Mouse (Mus musculus) lung, adult 2 months (tissue): ENCODE results near the gene Erh. TPM values are rescaled to one million over a fixed set of nuclear protein-coding genes. Genes with fewer than 3 reads are reported as not detected.
A peak's percentile ranks its signal among the peaks of the same experiment; 100 is the strongest.

Experiments used
- DNase-seq: peaks from one replicate; pipeline ENCODE4 v3.0.0; 2022
- H3K4me1 ChIP-seq: fragments of 200-500 bp; 2 replicates; pipeline ENCODE4 v1.6.1; 2011; ENCODE audit warnings: low read length; ENCODE audit not compliant: control insufficient read depth, insufficient read depth
- H3K4me3 ChIP-seq: fragments of 200-500 bp; replicated peaks from 2 replicates; pipeline ENCODE3; 2011; ENCODE audit warnings: low read depth, mild to moderate bottlenecking, control low read depth, low read length; ENCODE audit errors: extremely low read depth
- CTCF ChIP-seq: fragments of 200-500 bp; IDR thresholded peaks from 2 replicates; pipeline ENCODE4 v1.5.1; 2011; ENCODE audit warnings: mild to moderate bottlenecking, low read length, control low read depth; ENCODE audit not compliant: insufficient read depth
- POLR2A ChIP-seq: fragments of 200-500 bp; IDR thresholded peaks from 2 replicates; pipeline ENCODE4 v1.6.1; 2011; ENCODE audit warnings: low read depth, mild to moderate bottlenecking, control low read depth, low read length, borderline replicate concordance; ENCODE audit errors: extremely low read depth
- WGBS: fragments of 180-500 bp; shearing (Covaris S2); methylation state at CpG from one replicate; pipeline ENCODE4 v1.1.7; 2018; 5-methylcytosine and 5-hydroxymethylcytosine counted together
- polyA plus RNA-seq: library from polyadenylated mRNA; depleted of rRNA; stranded (reverse); fragments of >200 nt; gene quantifications from 2 replicates; pipeline ENCODE4 v1.2.3, GENCODE M21; 2012; rRNA removed

The Erh gene
- 15.2 and 20.7 TPM in 2 replicates for polyA plus RNA-seq

- TF ChIP-seq CTCF (no peak), POLR2A (peak; percentile 75; the same call in 1 of the 2 replicates)
- under 1% methylated on average over 50 of the region's 50 CpGs for WGBS
- Histone ChIP-seq H3K4me3 (peak within 1 kb of the TSS; percentile 93), H3K4me1 (peaks cover 14% of the 10 kb centered on the region; the same call in 1 of the 2 replicates)
- DNase-seq, result peak; percentile 94
These were observed at the start of gene Erh, which contains the start of gene Slc39a9 for GRCm38 (mm10) chr12:80643693-80644505. Gene Erh (minus strand): TSS chr12:80644341. Gene Slc39a9 (plus strand): TSS chr12:80643883.

- no peak for TF ChIP-seq CTCF
- TF ChIP-seq POLR2A, result no peak
- Histone ChIP-seq H3K4me3 (peak overlapping the region; percentile 16), H3K4me1 (peaks cover 3% of the 10 kb centered on the region; the same call in 1 of the 2 replicates)
- no peak for DNase-seq
- WGBS, result 50% methylated on average over 2 of the region's 2 CpGs
These were observed 49.6 kb upstream of the Erh start for GRCm38 (mm10) chr12:80693700-80694099.

- DNase-seq, result peak; percentile 80
- peaks cover 3% of the 10 kb centered on the region for H3K4me1 ChIP-seq
- H3K4me3 ChIP-seq, result peak within 1 kb of the TSS; percentile 73
- WGBS, result 4% methylated on average over 51 of the region's 52 CpGs
- TF ChIP-seq POLR2A (peak; percentile 65; the same call in 1 of the 2 replicates), CTCF (no peak)
These were observed 48.3 kb upstream of the Erh start, which contains the start of gene Plekhd1 for GRCm38 (mm10) chr12:80692269-80692972. Gene Plekhd1 (plus strand): TSS chr12:80692591.

GRCm38 (mm10) chr12:80691671-80692091, 47.5 kb upstream of the Erh start:
- no peak for TF ChIP-seq CTCF
- peak; percentile 75; the same call in 1 of the 2 replicates for TF ChIP-seq POLR2A
- peaks cover 3% of the 10 kb centered on the region for H3K4me1 ChIP-seq
- DNase-seq, result peak; percentile 67
- WGBS, result 26% methylated on average over 12 of the region's 12 CpGs
- H3K4me3 ChIP-seq, result peak overlapping the region; percentile 53

GRCm38 (mm10) chr12:80689696-80690095, 45.6 kb upstream of the Erh start:
- H3K4me1 ChIP-seq, result peaks cover 3% of the 10 kb centered on the region

GRCm38 (mm10) chr12:80687788-80688211, 43.7 kb upstream of the Erh start:
- Histone ChIP-seq H3K4me3 (no peak overlapping the region), H3K4me1 (peaks cover 3% of the 10 kb centered on the region)
- WGBS, result 17% methylated on average over 10 of the region's 10 CpGs
- DNase-seq, result no peak
- no peak for TF ChIP-seq CTCF
- no peak for TF ChIP-seq POLR2A

More at GRCm38 (mm10) chr12:80689696-80690095, 45.6 kb upstream of the Erh start:
- no peak overlapping the region for H3K4me3 ChIP-seq
- no peak for DNase-seq
- 59% methylated on average over 5 of the region's 5 CpGs for WGBS
- TF ChIP-seq POLR2A (no peak), CTCF (no peak)

- no peak overlapping the region for H3K4me3 ChIP-seq
- DNase-seq, result no peak
- no peaks in the 10 kb centered on the region; the same call in 1 of the 2 replicates for H3K4me1 ChIP-seq
- WGBS, result 90% methylated on average over 3 of the region's 3 CpGs
- TF ChIP-seq POLR2A (no peak), CTCF (no peak)
These were observed 40.2 kb upstream of the Erh start for GRCm38 (mm10) chr12:80684316-80684715.

- TF ChIP-seq CTCF (no peak), POLR2A (no peak)
- Histone ChIP-seq H3K4me1 (no peaks in the 10 kb centered on the region; the same call in 1 of the 2 replicates), H3K4me3 (no peak overlapping the region)
- 76% methylated on average over 3 of the region's 3 CpGs for WGBS
- DNase-seq, result no peak
These were observed 39.4 kb upstream of the Erh start for GRCm38 (mm10) chr12:80683554-80683953.

- no peak overlapping the region for H3K4me3 ChIP-seq
- no peaks in the 10 kb centered on the region for H3K4me1 ChIP-seq
- TF ChIP-seq CTCF (peak; percentile 56; the same call in 1 of the 2 replicates), POLR2A (no peak)
- no peak for DNase-seq
- 78% methylated on average over 1 of the region's 1 CpGs for WGBS
These were observed 37.2 kb upstream of the Erh start for GRCm38 (mm10) chr12:80681340-80681739.

- no peaks in the 10 kb centered on the region for H3K4me1 ChIP-seq
- peak; percentile 46 for DNase-seq
- TF ChIP-seq CTCF, result peak; percentile 70
- TF ChIP-seq POLR2A, result no peak
- no peak overlapping the region for H3K4me3 ChIP-seq
- 7% methylated on average over 3 of the region's 3 CpGs for whole genome bisulfite sequencing
These were observed 29.0 kb upstream of the Erh start for GRCm38 (mm10) chr12:80673170-80673569.
